Mouse (Mus musculus) embryonic facial prominence, embryonic 11.5 days (tissue): Measurements from ENCODE around the gene Ptgds. TPM values are rescaled to one million over a fixed set of nuclear protein-coding genes. Genes with fewer than 3 reads are reported as not detected.

Source experiments
- ATAC-seq: fragments of 200-750 bp; cut with Nextera tagmentation; replicated peaks from 2 replicates; pipeline ENCODE4 v1.8.0; 2017; ENCODE audit warnings: low read depth; ENCODE audit not compliant: insufficient number of reproducible peaks, low FRiP score, low TSS enrichment
- DNase-seq: peaks from one replicate; pipeline ENCODE4 v3.0.0-alpha.2; 2015; ENCODE audit warnings: low spot score
- H3K27ac ChIP-seq: fragments of 300-500 bp; sonication (generic); replicated peaks from 2 replicates; pipeline ENCODE4 v1.5.1; 2014; ENCODE audit warnings: mild to moderate bottlenecking, low read depth, low read length, control low read depth
- H3K27me3 ChIP-seq: fragments of 300-500 bp; sonication (generic); 2 replicates; pipeline ENCODE4 v1.6.1; 2014; ENCODE audit warnings: mild to moderate bottlenecking, low read length, moderate library complexity, mixed read lengths; ENCODE audit not compliant: control insufficient read depth, insufficient read depth
- H3K36me3 ChIP-seq: fragments of 300-500 bp; sonication (generic); replicated peaks from 2 replicates; pipeline ENCODE4 v1.6.1; 2014; ENCODE audit warnings: low read depth, mild to moderate bottlenecking, low read length, moderate library complexity, mixed read lengths; ENCODE audit not compliant: control insufficient read depth, insufficient read depth
- H3K4me1 ChIP-seq: fragments of 300-500 bp; sonication (generic); 2 replicates; pipeline ENCODE4 v1.6.1; 2014; ENCODE audit warnings: low read length, mixed read lengths; ENCODE audit not compliant: control insufficient read depth, insufficient read depth
- H3K4me2 ChIP-seq: fragments of 300-500 bp; sonication (generic); 2 replicates; pipeline ENCODE4 v1.6.1; 2014; ENCODE audit warnings: low read depth, mild to moderate bottlenecking, control low read depth, low read length, moderate library complexity
- H3K4me3 ChIP-seq: fragments of 300-500 bp; sonication (generic); 2 replicates; pipeline ENCODE4 v1.5.1; 2014; ENCODE audit warnings: low read depth, low read length, control low read depth
- H3K9ac ChIP-seq: fragments of 300-500 bp; sonication (generic); replicated peaks from 2 replicates; pipeline ENCODE4 v1.6.1; 2014; ENCODE audit warnings: mild to moderate bottlenecking, control low read depth, low read length
- H3K9me3 ChIP-seq: fragments of 300-500 bp; sonication (generic); replicated peaks from 2 replicates; pipeline ENCODE4 v1.6.1; 2016; ENCODE audit warnings: mild to moderate bottlenecking, low read length, inconsistent platforms, mixed read lengths; ENCODE audit not compliant: control insufficient read depth
- WGBS: fragments of 180-500 bp; shearing (Covaris S2); extraction: QIAGEN DNeasy Blood & Tissue Kit; methylation state at CpG from one replicate; pipeline ENCODE4 v1.1.7; 2014; 5-methylcytosine and 5-hydroxymethylcytosine counted together
- microRNA-seq: library from miRNA; unstranded; fragments of <30 nt; microRNA quantifications from one replicate; pipeline ENCODE4, GENCODE M21; 2016; ENCODE audit warnings: borderline number of aligned reads
- polyA plus RNA-seq: library from polyadenylated mRNA; unstranded; fragments of >200 nt; fragmentation: Nextera tagmentation; extraction: Ambion mirVana; gene quantifications from 2 replicates; pipeline ENCODE4 v1.2.1, GENCODE M21; 2014

The Ptgds gene
- polyA plus RNA-seq, 1 experiment from 2014 or later, result 0.28 TPM

- Histone ChIP-seq H3K4me1 (no peaks in the 10 kb centered on the region), H3K4me2 (no peak overlapping the region), H3K27ac (no peak overlapping the region), H3K36me3 (no peaks in the 10 kb centered on the region), H3K27me3 (peaks cover 14% of the 10 kb centered on the region), H3K9me3 (no peaks in the 10 kb centered on the region), H3K4me3 (no peak overlapping the region), H3K9ac (no peak overlapping the region)
- DNase-seq, result no peak
- 63% methylated on average over 1 of the region's 1 CpGs for WGBS
- no peak for ATAC-seq
Measured at GRCm38 (mm10) chr2:25423626-25424025, 46.2 kb downstream of the Ptgds start.

GRCm38 (mm10) chr2:25422587-25423410 lies 47.0 kb downstream of the Ptgds start, which contains the start of gene Fut7:
TSS of gene Fut7 (plus strand) at chr2:25423267.
- H3K9me3 ChIP-seq, result no peaks in the 10 kb centered on the region
- no peak within 1 kb of the TSS for H3K4me3 ChIP-seq
- no peak within 1 kb of the TSS for H3K4me2 ChIP-seq
- no peaks in the 10 kb centered on the region for H3K4me1 ChIP-seq
- H3K27me3 ChIP-seq, result peaks cover 14% of the 10 kb centered on the region
- H3K9ac ChIP-seq, result 0 out of 2 replicates have a peak within 1 kb of the TSS, but pooled peaks have one; percentile 11
- no peaks in the 10 kb centered on the region for H3K36me3 ChIP-seq
- WGBS, result 63% methylated on average over 17 of the region's 17 CpGs
- DNase-seq (no peak), ATAC-seq (no peak)
- no peak within 1 kb of the TSS for H3K27ac ChIP-seq

- peaks cover 14% of the 10 kb centered on the region for H3K27me3 ChIP-seq
Measured at GRCm38 (mm10) chr2:25421896-25422295, 48.0 kb downstream of the Ptgds start.

GRCm38 (mm10) chr2:25417426-25417825 lies 52.4 kb downstream of the Ptgds start:
- no peak for ATAC-seq

More at GRCm38 (mm10) chr2:25421896-25422295, 48.0 kb downstream of the Ptgds start:
- Histone ChIP-seq H3K9ac (no peak overlapping the region), H3K27ac (no peak overlapping the region), H3K4me3 (no peak overlapping the region), H3K9me3 (no peaks in the 10 kb centered on the region), H3K4me2 (no peak overlapping the region), H3K4me1 (no peaks in the 10 kb centered on the region), H3K36me3 (no peaks in the 10 kb centered on the region)
- 21% methylated on average over 3 of the region's 3 CpGs for WGBS
- ATAC-seq, result no peak
- DNase-seq, result peak; percentile 82

More at GRCm38 (mm10) chr2:25417426-25417825, 52.4 kb downstream of the Ptgds start:
- Histone ChIP-seq H3K4me3 (no peak overlapping the region), H3K27me3 (no peaks in the 10 kb centered on the region), H3K9ac (no peak overlapping the region), H3K9me3 (no peaks in the 10 kb centered on the region), H3K4me1 (no peaks in the 10 kb centered on the region), H3K4me2 (no peak overlapping the region), H3K36me3 (no peaks in the 10 kb centered on the region), H3K27ac (no peak overlapping the region)
- no peak for DNase-seq
- 23% methylated on average over 3 of the region's 3 CpGs for WGBS

Small RNAs within 50 kb of the gene (microRNA-seq; reads per million reads assigned to microRNA genes)
- gene Mir3087, result not detected

Other genes starting within 250 kb of the Ptgds start
- gene Tubb4b, start 245.3 kb downstream of the Ptgds start, polyA plus RNA-seq, result 456 and 490 TPM in 2 replicates
- gene Slc34a3, start 235.7 kb downstream of the Ptgds start, polyA plus RNA-seq, result not detected in 2 replicates
- not detected in 2 replicates for gene Rnf224, start 233.3 kb downstream of the Ptgds start, polyA plus RNA-seq
- gene Rnf208, start 227.8 kb downstream of the Ptgds start, polyA plus RNA-seq, result 7.4 and 10.4 TPM in 2 replicates
- gene Cysrt1, start 227.6 kb downstream of the Ptgds start, polyA plus RNA-seq, result 0.50 TPM in 1 of 2 replicates, not detected in the other
- 3.3 and 4.2 TPM in 2 replicates for gene AL732309.1, start 223.2 kb downstream of the Ptgds start, polyA plus RNA-seq
- gene Tmem203, start 214.6 kb downstream of the Ptgds start, polyA plus RNA-seq, result 12.8 and 13.3 TPM in 2 replicates
- gene Tprn, start 207.4 kb downstream of the Ptgds start, polyA plus RNA-seq, result 4.3 and 4.9 TPM in 2 replicates
- gene Ssna1, start 197.6 kb downstream of the Ptgds start, polyA plus RNA-seq, result 253 and 254 TPM in 2 replicates
- 111 and 113 TPM in 2 replicates for gene Anapc2, start 197.6 kb downstream of the Ptgds start, polyA plus RNA-seq
- not detected in 2 replicates for gene Tmem210, start 181.9 kb downstream of the Ptgds start, polyA plus RNA-seq
- gene Lrrc26, start 180.1 kb downstream of the Ptgds start, polyA plus RNA-seq, result not detected in 2 replicates
- gene Grin1, start 150.9 kb downstream of the Ptgds start, polyA plus RNA-seq, result 1.6 TPM in 2 replicates
- gene Man1b1, start 137.7 kb downstream of the Ptgds start, polyA plus RNA-seq, result 87.2 and 92.7 TPM in 2 replicates
- 18.2 and 19.1 TPM in 2 replicates for gene Dpp7, start 113.7 kb downstream of the Ptgds start, polyA plus RNA-seq
- gene Uap1l1, start 104.4 kb downstream of the Ptgds start, polyA plus RNA-seq, result 5.2 and 8.9 TPM in 2 replicates
- gene Sapcd2, start 97.7 kb downstream of the Ptgds start, polyA plus RNA-seq, result 39.1 and 43.2 TPM in 2 replicates
- 0.10 and 0.28 TPM in 2 replicates for gene Entpd2, start 74.2 kb downstream of the Ptgds start, polyA plus RNA-seq
- gene Npdc1, start 70.7 kb downstream of the Ptgds start, polyA plus RNA-seq, result 26.8 and 38.0 TPM in 2 replicates
- gene Fut7, start 46.8 kb downstream of the Ptgds start, polyA plus RNA-seq, result not detected in 2 replicates
- gene Abca2, start 41.3 kb downstream of the Ptgds start, polyA plus RNA-seq, result 2.2 TPM in 2 replicates
- 0.71 TPM in 1 of 2 replicates, not detected in the other for gene Clic3, start 13.2 kb downstream of the Ptgds start, polyA plus RNA-seq
- 12.4 and 14.3 TPM in 2 replicates for gene Paxx, start 9.0 kb downstream of the Ptgds start, polyA plus RNA-seq
- gene Lcn12, start 23.9 kb upstream of the Ptgds start, polyA plus RNA-seq, result not detected in 2 replicates
- 51.1 and 56.4 TPM in 2 replicates for gene Fbxw5, start 30.7 kb upstream of the Ptgds start, polyA plus RNA-seq
- gene C8g, start 31.7 kb upstream of the Ptgds start, polyA plus RNA-seq, result 3.8 and 4.3 TPM in 2 replicates
- gene Traf2, start 76.9 kb upstream of the Ptgds start, polyA plus RNA-seq, result 35.6 and 36.0 TPM in 2 replicates
- 336 and 375 TPM in 2 replicates for gene Edf1, start 87.8 kb upstream of the Ptgds start, polyA plus RNA-seq
- gene Mamdc4, start 104.8 kb upstream of the Ptgds start, polyA plus RNA-seq, result 1.2 and 8.5 TPM in 2 replicates
- gene Phpt1, start 105.2 kb upstream of the Ptgds start, polyA plus RNA-seq, result 145 and 157 TPM in 2 replicates
- 0.07 and 0.25 TPM in 2 replicates for gene Ajm1, start 111.7 kb upstream of the Ptgds start, polyA plus RNA-seq
- gene Rabl6, start 138.5 kb upstream of the Ptgds start, polyA plus RNA-seq, result 44.3 and 46.0 TPM in 2 replicates
- 0.15 and 0.18 TPM in 2 replicates for gene Ccdc183, start 147.6 kb upstream of the Ptgds start, polyA plus RNA-seq
- 17.5 and 18.7 TPM in 2 replicates for gene Tmem141, start 152.0 kb upstream of the Ptgds start, polyA plus RNA-seq
- gene Fcna, start 158.0 kb upstream of the Ptgds start, polyA plus RNA-seq, result 0.52 and 0.81 TPM in 2 replicates
- gene Lcn8, start 183.1 kb upstream of the Ptgds start, polyA plus RNA-seq, result not detected in 2 replicates
- not detected in 2 replicates for gene Lcn5, start 187.9 kb upstream of the Ptgds start, polyA plus RNA-seq
- gene Lcn6, start 206.7 kb upstream of the Ptgds start, polyA plus RNA-seq, result not detected in 2 replicates
- gene Lcn10, start 212.7 kb upstream of the Ptgds start, polyA plus RNA-seq, result not detected in 2 replicates
- gene Obp2a, start 230.0 kb upstream of the Ptgds start, polyA plus RNA-seq, result not detected in 2 replicates
- 66.2 and 72.5 TPM in 2 replicates for gene Bmyc, start 236.7 kb upstream of the Ptgds start, polyA plus RNA-seq